Mouse (Mus musculus): ENCODE data around the gene Gm9789. TPM values are rescaled to one million over a fixed set of nuclear protein-coding genes. Genes with fewer than 3 reads are reported as not detected.

The Gm9789 gene
- not detected in 2 replicates for polyA plus RNA-seq (2012; rRNA removed; ENCODE audit: low replicate concordance)

GRCm38 (mm10) chr16:89157652-89158051 is at the start of gene Gm9789:
Gene Gm9789 (plus strand): TSS chr16:89157952.

GRCm38 (mm10) chr16:89140551-89140950 is 17.2 kb upstream of the Gm9789 start, which contains the start of gene Gm6358:
Gene Gm6358 (plus strand): TSS chr16:89140851.

GRCm38 (mm10) chr16:89150786-89151185 is 7.0 kb upstream of the Gm9789 start, which contains the start of gene Gm10061:
Gene Gm10061 (plus strand): TSS chr16:89151086.

GRCm38 (mm10) chr16:89169190-89169589 is 11.4 kb downstream of the Gm9789 start, which contains the start of gene Gm7735:
Gene Gm7735 (plus strand): TSS chr16:89169490.

GRCm38 (mm10) chr16:89174435-89174834 is 16.7 kb downstream of the Gm9789 start, which contains the start of gene 1110057P08Rik:
Gene 1110057P08Rik (plus strand): TSS chr16:89174735.

GRCm38 (mm10) chr16:89205561-89205960 is 47.8 kb downstream of the Gm9789 start, which contains the start of gene Krtap20-2:
Gene Krtap20-2 (plus strand): TSS chr16:89205861.

Other genes starting within 250 kb of the Gm9789 start
- not detected in 2 replicates for gene Krtap19-9b, start 225.7 kb upstream of the Gm9789 start, polyA plus RNA-seq (2012; rRNA removed; ENCODE audit: low replicate concordance)
- gene Krtap16-3, start 195.1 kb upstream of the Gm9789 start, polyA plus RNA-seq (2012; rRNA removed; ENCODE audit: low replicate concordance), result not detected in 2 replicates
- gene Krtap22-2, start 147.2 kb upstream of the Gm9789 start, polyA plus RNA-seq (2012; rRNA removed; ENCODE audit: low replicate concordance), result not detected in 2 replicates
- gene Gm10229, start 142.7 kb upstream of the Gm9789 start, polyA plus RNA-seq (2012; rRNA removed; ENCODE audit: low replicate concordance), result not detected in 2 replicates
- not detected in 2 replicates for gene Krtap6-1, start 126.3 kb upstream of the Gm9789 start, polyA plus RNA-seq (2012; rRNA removed; ENCODE audit: low replicate concordance)
- not detected in 2 replicates for gene Gm10228, start 116.5 kb upstream of the Gm9789 start, polyA plus RNA-seq (2012; rRNA removed; ENCODE audit: low replicate concordance)
- not detected in 2 replicates for gene Krtap6-5, start 110.1 kb upstream of the Gm9789 start, polyA plus RNA-seq (2012; rRNA removed; ENCODE audit: low replicate concordance)
- not detected in 2 replicates for gene 1110025L11Rik, start 94.0 kb upstream of the Gm9789 start, polyA plus RNA-seq (2012; rRNA removed; ENCODE audit: low replicate concordance)
- gene Krtap6-3, start 73.9 kb upstream of the Gm9789 start, polyA plus RNA-seq (2012; rRNA removed; ENCODE audit: low replicate concordance), result not detected in 2 replicates
- not detected in 2 replicates for gene Gm6358, start 17.1 kb upstream of the Gm9789 start, polyA plus RNA-seq (2012; rRNA removed; ENCODE audit: low replicate concordance)
- gene Gm10061, start 6.9 kb upstream of the Gm9789 start, polyA plus RNA-seq (2012; rRNA removed; ENCODE audit: low replicate concordance), result not detected in 2 replicates
- not detected in 2 replicates for gene Gm7735, start 11.5 kb downstream of the Gm9789 start, polyA plus RNA-seq (2012; rRNA removed; ENCODE audit: low replicate concordance)
- gene 1110057P08Rik, start 16.8 kb downstream of the Gm9789 start, polyA plus RNA-seq (2012; rRNA removed; ENCODE audit: low replicate concordance), result not detected in 2 replicates
- gene Krtap20-2, start 47.9 kb downstream of the Gm9789 start, polyA plus RNA-seq (2012; rRNA removed; ENCODE audit: low replicate concordance), result not detected in 2 replicates
- not detected in 2 replicates for gene Krtap21-1, start 245.9 kb downstream of the Gm9789 start, polyA plus RNA-seq (2012; rRNA removed; ENCODE audit: low replicate concordance)